Mouse (Mus musculus): ENCODE results near the gene Dek.

GRCm38 (mm10) chr13:47125595-47125994 lies 19.6 kb upstream of the Dek start:
- TF ChIP-seq CTCF (IDR thresholded peaks at IDR 0.05; ENCODE audit: borderline replicate concordance, insufficient read depth, low read depth, low read length) = no peak
- no peak for TF ChIP-seq POLR2A (IDR thresholded peaks at IDR 0.05; ENCODE audit: borderline replicate concordance, insufficient read depth, low read length)
